Mouse (Mus musculus): ENCODE data around the gene Scn4b.

DNA sequence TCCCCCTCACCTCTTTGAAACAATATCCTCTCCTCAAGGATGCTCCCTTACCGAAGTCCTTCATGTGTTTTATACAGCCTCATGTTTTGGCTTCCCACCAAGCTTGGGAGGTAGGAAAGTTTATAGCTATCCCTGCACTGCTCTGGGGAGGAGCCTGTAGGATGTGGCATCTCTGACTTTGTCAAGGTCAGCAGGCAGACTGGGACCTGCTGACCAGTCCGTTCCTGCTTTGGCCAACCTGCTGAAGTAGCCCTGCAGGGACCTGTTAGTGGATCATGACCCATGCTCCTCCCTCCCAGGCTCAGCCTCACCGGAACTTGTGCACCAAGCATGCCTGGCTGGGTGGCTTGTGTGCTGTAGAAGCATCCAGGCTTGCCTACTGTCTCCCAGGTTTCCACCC lies 4.5 kb downstream of the Scn4b start:
- TF ChIP-seq EP300 (IDR thresholded peaks at IDR 0.05; ENCODE audit: low read depth) (no peak), CTCF (IDR thresholded peaks at IDR 0.05; ENCODE audit: low read depth) (no peak)
